Mouse (Mus musculus) CD8-positive naive resting alpha-beta T cell, adult 57 days (primary cell): ENCODE data around the gene Rasd2. TPM values are rescaled to one million over a fixed set of nuclear protein-coding genes. Genes with fewer than 3 reads are reported as not detected.

Experiments used
- total RNA-seq: library from RNA; stranded (reverse); gene quantifications from one replicate; pipeline ENCODE4 v1.2.4, GENCODE M21; 2023

Gene Rasd2
- total RNA-seq, result not detected

DNA sequence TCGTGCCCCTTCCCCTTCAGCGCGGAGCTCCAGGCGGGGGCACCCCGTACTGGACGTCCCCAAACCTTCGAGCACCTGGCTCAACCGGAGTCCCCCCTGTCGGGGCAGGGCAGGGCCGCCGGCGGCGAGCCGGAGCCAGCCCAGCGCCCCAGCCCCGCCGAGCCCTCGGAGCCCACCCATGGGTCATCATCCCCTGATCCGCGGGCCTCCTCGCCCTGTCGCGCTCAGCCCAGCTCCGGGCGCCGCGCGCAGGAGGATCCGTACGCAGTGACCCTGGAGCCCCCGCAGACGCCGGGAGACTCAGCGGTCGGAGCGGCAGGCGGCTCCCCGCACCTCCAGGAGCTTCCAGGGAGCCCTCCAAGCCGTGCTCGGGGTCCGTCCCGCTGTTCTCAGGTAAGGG lies at the start of gene Rasd2:
Gene Rasd2 (plus strand): TSS at position 259 of the 400 bp plus-strand sequence.

Other genes starting within 250 kb of the Rasd2 start
- 45.1 TPM for gene Hmgxb4, start 220.6 kb upstream of the Rasd2 start, total RNA-seq
- gene Tom1, start 180.2 kb upstream of the Rasd2 start, total RNA-seq, result 18.5 TPM
- gene Hmox1, start 120.3 kb upstream of the Rasd2 start, total RNA-seq, result 11.5 TPM
- 46.1 TPM for gene Mcm5, start 104.4 kb upstream of the Rasd2 start, total RNA-seq
- not detected for gene Gm10358, start 192.6 kb downstream of the Rasd2 start, total RNA-seq
- not detected for gene Iqcm, start 234.8 kb downstream of the Rasd2 start, total RNA-seq